Mouse (Mus musculus) brain, embryonic 14.5 days (tissue): ENCODE data around the gene Cnksr1. TPM values are rescaled to one million over a fixed set of nuclear protein-coding genes. Genes with fewer than 3 reads are reported as not detected.
A peak's percentile ranks its signal among the peaks of the same experiment; 100 is the strongest.

ENCODE experiments used
- DNase-seq: peaks from one replicate; pipeline ENCODE4 v3.0.0-alpha.2; 2011; ENCODE audit warnings: low read depth
- CTCF ChIP-seq: fragments of 200-500 bp; IDR thresholded peaks from 2 replicates; pipeline ENCODE4 v1.5.1; 2012; ENCODE audit warnings: inconsistent platforms, mild to moderate bottlenecking, moderate library complexity, borderline replicate concordance; ENCODE audit not compliant: insufficient read depth, insufficient read length; ENCODE audit errors: extremely low read depth
- POLR2A ChIP-seq: fragments of 200-500 bp; IDR thresholded peaks from 2 replicates; pipeline ENCODE4 v1.6.1; 2012; ENCODE audit warnings: mild to moderate bottlenecking, inconsistent platforms, borderline replicate concordance; ENCODE audit not compliant: poor library complexity, insufficient read depth, insufficient read length, severe bottlenecking; ENCODE audit errors: extremely low read depth
- polyA plus RNA-seq: library from polyadenylated mRNA; depleted of rRNA; stranded (reverse); fragments of >200 nt; gene quantifications from 2 replicates; pipeline ENCODE4 v1.2.3, GENCODE M21; 2012

The Cnksr1 gene
- polyA plus RNA-seq, 1 experiment = 0.30 TPM

DNA sequence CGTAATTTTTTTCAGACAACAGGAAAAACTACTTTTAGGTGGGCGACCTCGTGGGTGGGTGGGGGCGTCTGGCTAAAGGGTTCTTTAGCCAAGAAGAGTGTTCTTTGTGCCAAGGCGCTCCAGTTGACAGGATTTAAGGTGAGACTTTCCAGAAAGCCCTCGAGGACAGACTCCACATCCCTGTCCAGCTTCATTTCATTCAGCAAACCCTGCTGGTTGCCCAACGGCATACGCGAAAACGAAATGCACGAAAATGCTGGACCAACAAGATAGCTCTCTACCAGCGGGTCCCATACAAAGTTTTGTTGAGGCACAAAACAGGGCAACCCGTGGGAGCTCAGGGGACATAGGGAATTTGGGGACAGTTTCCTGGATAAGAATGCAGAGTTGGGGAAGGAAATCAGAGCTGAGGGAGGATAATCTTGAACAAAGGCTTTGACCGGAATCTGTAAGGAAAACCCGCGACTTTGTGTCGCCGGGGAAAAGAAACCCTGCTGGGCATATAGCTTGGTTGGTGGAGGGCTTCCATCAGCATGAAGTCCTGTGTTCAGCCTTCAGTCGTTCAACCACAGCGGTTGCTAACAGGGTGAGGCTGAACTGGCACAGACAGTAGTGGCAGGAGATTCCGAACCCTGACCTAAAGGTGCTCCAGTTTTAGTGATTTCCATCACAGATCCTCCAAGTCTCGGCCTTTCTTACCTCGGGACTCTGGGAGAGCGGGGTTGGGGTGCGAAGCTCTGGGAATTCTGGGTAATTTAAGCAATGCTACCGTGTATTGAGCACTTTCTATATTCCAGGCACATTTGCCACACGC, 12.1 kb upstream of the Cnksr1 start:
- TF ChIP-seq CTCF (no peak), POLR2A (no peak)
- peak; percentile 27 for DNase-seq

GRCm38 (mm10) chr4:134249651-134250050, 11.5 kb upstream of the Cnksr1 start:
- TF ChIP-seq CTCF (peak; percentile 81), POLR2A (no peak)
- DNase-seq = peak; percentile 77

DNA sequence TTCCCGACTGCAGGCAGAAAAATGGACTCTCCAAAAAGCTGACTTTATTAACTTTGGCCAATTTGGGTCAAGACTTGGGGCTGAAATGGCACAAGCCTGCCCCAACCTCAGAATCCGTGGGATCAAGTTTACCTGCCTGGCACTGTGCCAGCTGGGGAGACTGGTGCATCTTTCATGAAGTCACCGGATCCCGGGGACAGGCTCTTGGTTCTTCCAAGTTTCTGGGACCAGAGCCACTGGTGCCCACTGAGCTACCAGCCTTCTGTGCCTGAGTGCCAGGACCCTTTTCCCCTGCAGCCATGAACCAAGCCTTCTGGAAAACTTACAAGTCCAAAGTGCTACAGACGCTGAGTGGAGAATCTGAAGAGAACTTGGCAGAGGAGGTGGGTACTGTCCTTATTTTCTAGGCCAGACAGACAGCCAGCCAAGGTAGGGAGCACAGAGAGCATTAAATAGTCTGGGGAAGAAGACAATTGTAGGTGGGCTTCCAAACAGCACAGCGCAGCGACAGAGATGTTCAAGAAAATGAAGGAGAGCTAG, 8.6 kb upstream of the Cnksr1 start, which contains the start of gene Gm30191:
Gene Gm30191 (plus strand): TSS at position 217 of the 540 bp plus-strand sequence.
- no peak for DNase-seq
- TF ChIP-seq CTCF (no peak), POLR2A (no peak)

- DNase-seq = peak; percentile 69
- TF ChIP-seq CTCF (no peak), POLR2A (no peak)
These were observed 8.1 kb upstream of the Cnksr1 start for GRCm38 (mm10) chr4:134246256-134246655.

DNA sequence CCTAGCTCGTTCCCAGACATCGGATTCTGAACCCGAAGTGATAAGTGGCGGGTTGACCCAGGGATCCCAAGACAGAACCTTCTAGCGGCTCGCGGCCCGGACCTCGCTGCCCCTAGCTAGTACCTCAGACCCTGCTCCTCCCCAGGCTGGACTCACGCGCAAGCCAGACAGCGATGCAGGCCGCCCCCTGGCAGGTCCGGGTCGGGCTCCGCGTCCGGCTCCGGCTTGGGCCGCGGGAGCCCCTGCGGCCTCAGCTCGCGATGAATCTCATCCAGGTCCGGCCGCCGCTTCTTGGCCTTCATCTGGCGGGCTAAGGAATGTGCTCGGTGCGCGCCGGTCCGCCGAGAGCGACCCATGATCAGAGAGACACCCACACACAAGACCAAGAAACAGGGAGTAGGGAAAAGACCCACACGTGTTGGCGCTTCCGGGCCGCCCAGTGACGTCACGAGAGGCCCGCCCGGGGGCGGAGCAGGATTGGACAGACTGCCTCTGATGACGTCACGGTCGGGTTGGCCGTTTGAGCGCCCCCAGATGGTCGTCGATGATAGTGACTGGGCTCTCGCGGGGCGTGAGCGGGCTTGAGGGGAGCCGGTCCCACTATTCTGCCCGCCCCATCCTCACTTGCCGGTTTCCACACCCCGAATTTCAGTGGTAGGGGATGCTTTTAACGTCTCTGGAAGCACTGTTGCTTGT, 7.1 kb upstream of the Cnksr1 start, which contains the start of gene Zfp593:
Gene Zfp593 (minus strand): TSS at position 445 of the 696 bp plus-strand sequence.
- peak; percentile 90 for TF ChIP-seq CTCF
- TF ChIP-seq POLR2A = 0 out of 2 replicates have a peak, but pooled peaks have one; percentile 24
- DNase-seq = peak; percentile 95

DNA sequence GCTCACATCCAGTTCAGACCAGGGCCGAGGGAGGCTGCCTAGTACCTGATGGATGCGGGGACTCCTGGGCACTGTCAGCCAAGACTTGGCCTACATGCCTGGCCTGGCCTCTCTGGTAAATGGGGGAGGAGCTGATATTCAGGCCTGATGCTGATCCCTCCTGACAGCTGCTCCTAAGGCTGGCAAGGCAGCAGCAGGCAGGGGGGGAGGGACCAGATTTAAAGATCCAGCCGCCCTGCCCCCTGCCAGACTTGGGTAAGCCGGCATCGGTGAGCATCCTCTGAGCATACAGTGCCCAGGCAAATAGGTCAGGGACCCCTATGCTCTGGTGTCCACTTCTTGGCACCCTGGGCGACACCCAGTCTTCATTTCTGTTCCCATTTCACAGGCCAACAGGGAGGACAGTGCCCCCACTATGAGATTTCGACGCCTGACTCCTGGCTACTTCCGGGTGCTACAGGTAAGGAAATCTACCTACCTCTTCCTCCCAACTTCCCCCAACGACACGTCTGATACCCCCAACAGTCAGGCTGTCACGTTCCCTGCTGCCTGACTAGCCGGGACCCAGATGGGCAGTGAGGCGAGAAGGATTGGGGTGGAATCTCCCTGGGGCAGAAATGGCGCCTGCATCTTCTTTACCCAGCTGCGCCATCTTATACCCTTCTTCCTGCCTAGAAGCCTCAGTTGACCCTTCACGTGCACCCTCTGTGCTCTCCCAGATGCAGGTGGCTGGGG, 5.5 kb upstream of the Cnksr1 start, which contains the start of gene E130218I03Rik:
Gene E130218I03Rik (plus strand): TSS at position 147 of the 735 bp plus-strand sequence.
- no peak for DNase-seq
- TF ChIP-seq CTCF (no peak), POLR2A (no peak)

- no peak for DNase-seq
- TF ChIP-seq POLR2A (no peak), CTCF (no peak)
These were observed 487 bp upstream of the Cnksr1 start for GRCm38 (mm10) chr4:134238686-134239085.

- no peak for DNase-seq
- TF ChIP-seq POLR2A (no peak), CTCF (no peak)
These were observed 469 bp downstream of the Cnksr1 start for GRCm38 (mm10) chr4:134237582-134238278.

DNA sequence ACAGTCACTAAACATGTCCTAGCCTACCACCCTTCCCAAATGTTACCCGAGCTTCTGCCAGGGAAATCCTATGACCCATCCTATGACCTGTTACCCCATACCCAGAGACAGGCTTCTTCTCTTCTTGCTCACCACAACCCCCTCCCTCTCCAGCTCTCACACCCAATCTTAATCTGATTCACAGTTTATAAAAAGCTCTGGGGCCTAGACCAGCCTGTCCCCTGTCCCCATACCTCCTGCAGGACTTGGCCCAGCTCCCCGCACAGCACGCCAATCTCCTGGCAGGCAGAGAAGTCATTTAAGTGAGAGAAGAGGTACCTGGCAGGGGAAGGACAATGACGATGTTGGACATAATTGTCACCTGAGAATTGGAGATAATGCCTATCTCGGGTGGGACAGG, 3.3 kb downstream of the Cnksr1 start:
- no peak for TF ChIP-seq CTCF
- no peak for TF ChIP-seq POLR2A
- DNase-seq = no peak

GRCm38 (mm10) chr4:134230431-134230830, 7.8 kb downstream of the Cnksr1 start:
- no peak for TF ChIP-seq POLR2A
- no peak for TF ChIP-seq CTCF
- no peak for DNase-seq
